Mouse (Mus musculus) embryonic stem cell, embryonic (primary cell): ENCODE measurements around the gene Spry1.

Source experiments
- CTCF ChIA-PET, 4 experiments: fragments of 300-600 bp in 2 of 4; fragments of 350-600 bp in 2 of 4; sonication (Branson Sonifier 250); formaldehyde crosslinking; loops; one replicate each; lab custom pipeline; 2022; ENCODE audit warnings: inconsistent platforms in 2 of 4; lab: Charles Lee
- POLR2A ChIA-PET, 4 experiments: fragments of 300-600 bp in 2 of 4; fragments of 350-600 bp in 2 of 4; sonication (Branson Sonifier 250); formaldehyde crosslinking; loops; one replicate each; lab custom pipeline; 2022; ENCODE audit warnings: antibody characterized with exemption in 4 of 4, inconsistent platforms in 1 of 4; lab: Charles Lee

Spry1 gene

GRCm38 (mm10) chr3:37632751-37633150 is 7.0 kb upstream of the Spry1 start:
- ChIA-PET POLR2A (interaction anchor here in 1 of 4 experiments (0.6 to 0.7 kb wide), 2 partner anchors 15 to 17 kb away, joined by 3 read pairs; no protein-coding TSS in a partner anchor), CTCF (interaction anchor here in 1 of 4 experiments (0.6 kb wide), 1 partner anchor 12 kb away, joined by 3 read pairs; no protein-coding TSS in a partner anchor)

GRCm38 (mm10) chr3:37634648-37635047 is 5.1 kb upstream of the Spry1 start:
- CTCF ChIA-PET: interaction anchor here (0.5 to 1.0 kb wide), 15 partner anchors 9 to 545 kb away, joined by 3 to 9 read pairs (median 4); partner anchors contain the start of genes Gm5148 (in 1 of the 4), Nudt6 (in 1 of the 4) and Spata5 (in 1 of the 4)
- POLR2A ChIA-PET: interaction anchor here in 3 of 4 experiments (0.7 to 2.0 kb wide), 7 partner anchors 9 to 91 kb away, joined by 3 to 8 read pairs (median 4); no protein-coding TSS in a partner anchor

DNA sequence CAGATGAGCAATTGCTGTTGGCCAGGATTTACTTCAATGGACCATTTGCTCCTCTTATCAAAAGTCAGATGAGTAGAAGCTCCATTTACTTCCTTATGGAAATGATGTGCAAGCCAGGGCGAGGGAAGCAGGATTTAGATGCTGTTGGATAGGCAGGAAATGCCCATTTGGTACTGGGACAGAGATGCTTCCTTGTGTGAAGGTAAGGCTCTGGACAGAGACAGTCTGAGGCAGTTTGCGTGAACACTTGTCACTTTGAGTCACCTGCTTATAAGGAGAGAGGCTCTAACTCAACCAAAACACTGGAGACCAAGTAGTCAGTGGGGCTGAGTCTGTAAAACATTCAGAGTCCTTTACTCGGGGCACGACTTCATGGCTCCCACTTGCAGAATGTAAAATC is 2.8 kb upstream of the Spry1 start:
- CTCF ChIA-PET: no interaction called here
- POLR2A ChIA-PET: interaction anchor here in 1 of 4 experiments (1.4 kb wide), 1 partner anchor 12 kb away, joined by 3 read pairs; no protein-coding TSS in a partner anchor

DNA sequence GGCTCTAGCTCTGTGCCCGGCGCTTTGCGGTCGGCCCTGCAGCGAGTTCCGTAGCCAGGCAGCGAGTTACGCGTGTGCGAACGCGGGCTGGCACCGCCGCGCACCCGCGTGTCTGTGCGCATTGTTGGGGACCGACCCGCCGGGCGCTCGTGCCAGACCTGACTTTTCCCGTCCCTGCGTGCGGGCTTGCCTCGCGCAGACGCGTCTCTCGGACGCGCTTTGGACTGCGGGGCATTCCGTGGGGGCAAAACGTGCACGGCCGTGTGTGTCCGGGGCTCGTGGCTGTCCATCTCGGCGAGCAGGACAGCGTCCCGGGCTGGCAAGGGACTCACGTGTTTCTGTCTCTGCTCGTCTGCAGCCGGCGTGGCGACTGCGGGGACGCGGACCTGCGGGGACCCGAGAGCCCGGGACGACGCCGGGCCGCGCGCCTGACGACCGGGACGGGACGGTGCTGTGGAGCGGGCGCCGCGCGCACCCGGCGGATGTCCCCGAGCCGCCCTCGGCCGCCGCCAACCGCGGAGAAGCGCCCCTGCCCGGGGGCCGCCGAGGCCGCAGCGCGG is 495 bp downstream of the Spry1 start:
- POLR2A ChIA-PET: interaction anchor here in 3 of 4 experiments (0.5 to 7.0 kb wide), 29 partner anchors 9 to 649 kb away, joined by 3 to 42 read pairs (median 4); partner anchors contain the start of genes Gm5148 (in 3 of the 3), Nudt6 (in 2 of the 3) and Spata5 (in 2 of the 3)
- CTCF ChIA-PET: interaction anchor here in 1 of 4 experiments (1.0 to 1.1 kb wide), 2 partner anchors 64 to 83 kb away, joined by 3 read pairs; no protein-coding TSS in a partner anchor

GRCm38 (mm10) chr3:37640810-37641209 is 1.1 kb downstream of the Spry1 start:
- ChIA-PET POLR2A (interaction anchor here in 2 of 4 experiments (0.6 to 7.0 kb wide), 20 partner anchors 9 to 334 kb away, joined by 3 to 42 read pairs (median 4); partner anchors contain the start of genes Gm5148 (in 2 of the 2), Nudt6 (in 1 of the 2) and Spata5 (in 1 of the 2)), CTCF (interaction anchor here in 1 of 4 experiments (1.2 kb wide), 1 partner anchor 9 kb away, joined by 3 read pairs; no protein-coding TSS in a partner anchor)

- ChIA-PET POLR2A (interaction anchor here in 3 of 4 experiments (0.8 to 7.0 kb wide), 21 partner anchors 8 to 333 kb away, joined by 3 to 58 read pairs (median 4); partner anchors contain the start of genes Gm5148 (in 2 of the 3), Nudt6 (in 1 of the 3) and Spata5 (in 1 of the 3)), CTCF (interaction anchor here in 2 of 4 experiments (1.2 to 1.5 kb wide), 2 partner anchors 8 to 12 kb away, joined by 3 to 4 read pairs; no protein-coding TSS in a partner anchor)
Measured at GRCm38 (mm10) chr3:37641796-37642680, 2.3 kb downstream of the Spry1 start.

DNA sequence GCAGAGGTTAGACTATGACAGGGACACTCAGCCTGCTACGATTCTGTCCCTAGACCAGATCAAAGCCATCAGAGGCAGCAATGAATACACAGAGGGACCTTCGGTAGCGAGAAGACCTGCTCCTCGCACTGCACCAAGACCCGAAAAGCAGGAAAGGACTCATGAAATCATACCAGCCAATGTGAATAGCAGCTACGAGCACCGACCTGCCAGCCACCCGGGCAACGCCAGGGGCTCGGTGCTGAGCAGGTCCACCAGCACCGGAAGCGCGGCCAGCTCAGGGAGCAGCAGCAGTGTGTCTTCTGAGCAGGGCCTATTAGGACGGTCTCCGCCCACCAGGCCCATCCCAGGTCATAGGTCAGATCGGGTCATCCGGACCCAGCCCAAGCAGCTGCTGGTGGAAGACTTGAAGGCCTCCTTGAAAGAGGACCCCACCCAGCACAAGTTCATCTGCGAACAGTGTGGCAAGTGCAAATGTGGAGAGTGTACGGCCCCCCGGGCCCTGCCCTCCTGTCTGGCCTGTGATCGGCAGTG is 3.0 kb downstream of the Spry1 start:
- ChIA-PET CTCF (interaction anchor here (0.6 to 1.5 kb wide), 4 partner anchors 11 to 588 kb away, joined by 3 to 4 read pairs (median 4); no protein-coding TSS in a partner anchor), POLR2A (interaction anchor here (0.8 to 7.0 kb wide), 20 partner anchors 8 to 223 kb away, joined by 3 to 58 read pairs (median 4); partner anchors contain the start of genes Gm5148 (in 2 of the 4), Nudt6 (in 1 of the 4) and Spata5 (in 1 of the 4))

DNA sequence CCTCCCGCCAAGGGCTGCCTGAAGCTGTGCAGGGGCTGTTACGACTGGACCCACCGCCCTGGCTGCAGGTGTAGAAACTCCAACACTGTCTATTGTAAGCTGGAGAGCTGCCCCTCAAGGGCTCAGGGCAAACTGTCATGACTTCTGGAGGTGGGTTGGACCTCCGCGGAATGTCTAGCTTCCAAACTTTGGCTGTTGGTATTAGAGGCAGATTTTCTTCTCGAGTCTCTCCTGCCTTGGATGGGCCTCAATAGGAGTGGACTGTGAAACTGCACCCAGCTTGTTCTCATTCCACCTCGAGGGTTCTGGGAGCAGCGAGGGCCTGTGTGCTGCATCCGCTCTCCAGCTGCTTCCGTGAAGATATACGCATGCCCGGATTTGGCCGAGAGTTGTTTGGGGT is 3.7 kb downstream of the Spry1 start:
- CTCF ChIA-PET: interaction anchor here in 2 of 4 experiments (0.6 to 1.3 kb wide), 4 partner anchors 9 to 587 kb away, joined by 3 to 4 read pairs (median 4); no protein-coding TSS in a partner anchor
- POLR2A ChIA-PET: interaction anchor here (0.6 to 7.0 kb wide), 29 partner anchors 9 to 594 kb away, joined by 3 to 58 read pairs (median 4); partner anchors contain the start of genes Gm5148 (in 2 of the 4), Nudt6 (in 1 of the 4) and Spata5 (in 1 of the 4)

DNA sequence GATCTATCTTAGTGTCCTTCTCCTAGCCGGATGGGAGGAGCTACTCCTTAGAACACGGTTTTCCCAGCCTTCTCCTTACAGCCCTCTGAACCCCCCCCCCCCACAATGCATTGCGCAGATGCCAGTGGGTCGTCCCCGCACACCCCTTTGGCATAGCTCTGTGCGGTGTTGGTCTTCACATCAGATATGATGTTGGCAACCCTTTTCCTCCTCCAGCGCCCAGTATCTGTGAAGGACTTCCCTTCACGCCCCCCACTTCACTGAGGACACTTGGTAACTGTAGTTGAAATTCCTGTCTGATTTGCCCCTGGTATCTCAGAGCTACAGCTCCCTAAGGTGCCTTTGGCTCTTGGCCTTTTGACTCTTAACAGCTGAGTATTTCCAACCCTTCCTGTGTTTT is 4.2 kb downstream of the Spry1 start:
- ChIA-PET POLR2A (interaction anchor here (0.5 to 7.0 kb wide), 30 partner anchors 9 to 594 kb away, joined by 3 to 58 read pairs (median 4); partner anchors contain the start of gene Gm5148 (in 2 of the 4)), CTCF (interaction anchor here in 3 of 4 experiments (0.6 to 1.3 kb wide), 4 partner anchors 9 to 450 kb away, joined by 3 to 9 read pairs (median 4); no protein-coding TSS in a partner anchor)

DNA sequence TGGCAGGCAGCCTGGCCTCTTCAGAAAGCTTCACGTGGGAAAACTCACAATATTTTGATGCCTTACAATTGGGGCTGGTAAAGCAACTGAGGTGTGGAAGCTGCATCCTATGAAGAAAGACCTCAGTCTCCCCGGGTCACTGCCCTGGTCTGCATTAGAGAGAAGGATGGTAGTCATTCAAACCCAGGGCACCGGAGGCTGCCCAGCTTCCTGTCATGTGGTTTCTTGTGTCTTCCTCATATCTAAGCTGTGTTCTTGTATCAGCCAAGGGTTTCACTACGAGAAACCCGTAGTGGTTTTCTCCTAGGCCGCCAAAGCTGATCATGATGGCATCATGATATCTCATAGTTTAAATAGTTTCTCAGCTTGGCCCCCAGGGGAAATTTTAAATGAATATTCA is 5.3 kb downstream of the Spry1 start:
- POLR2A ChIA-PET: interaction anchor here in 1 of 4 experiments (0.9 to 7.0 kb wide), 3 partner anchors 8 to 26 kb away, joined by 3 to 58 read pairs (median 42); no protein-coding TSS in a partner anchor
- CTCF ChIA-PET: interaction anchor here in 1 of 4 experiments (0.6 kb wide), 1 partner anchor 12 kb away, joined by 3 read pairs; no protein-coding TSS in a partner anchor

DNA sequence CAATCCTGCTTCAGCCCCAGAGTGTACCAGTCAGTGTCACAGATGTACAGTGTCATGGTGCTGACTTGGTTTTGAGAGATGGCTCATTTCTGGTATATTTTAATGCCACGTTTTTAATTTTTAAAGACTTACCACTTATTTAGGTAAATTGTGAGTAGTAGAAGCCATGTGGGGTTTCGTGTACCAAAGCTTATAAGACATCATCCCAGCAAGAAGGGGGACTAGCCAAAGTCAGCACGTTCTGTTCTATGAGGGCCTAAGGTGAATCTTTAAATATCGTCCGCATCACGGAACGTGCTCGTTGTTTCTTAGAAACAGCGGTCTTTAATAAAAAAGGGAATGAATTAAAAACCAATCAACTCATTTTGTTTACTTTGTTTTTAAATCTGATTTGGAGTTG is 6.5 kb downstream of the Spry1 start:
- ChIA-PET POLR2A (interaction anchor here in 1 of 4 experiments (5.3 to 7.0 kb wide), 2 partner anchors 7 to 25 kb away, joined by 42 to 58 read pairs; no protein-coding TSS in a partner anchor), CTCF (interaction anchor here in 3 of 4 experiments (0.5 to 0.9 kb wide), 3 partner anchors 11 to 171 kb away, joined by 3 to 4 read pairs (median 3); no protein-coding TSS in a partner anchor)

DNA sequence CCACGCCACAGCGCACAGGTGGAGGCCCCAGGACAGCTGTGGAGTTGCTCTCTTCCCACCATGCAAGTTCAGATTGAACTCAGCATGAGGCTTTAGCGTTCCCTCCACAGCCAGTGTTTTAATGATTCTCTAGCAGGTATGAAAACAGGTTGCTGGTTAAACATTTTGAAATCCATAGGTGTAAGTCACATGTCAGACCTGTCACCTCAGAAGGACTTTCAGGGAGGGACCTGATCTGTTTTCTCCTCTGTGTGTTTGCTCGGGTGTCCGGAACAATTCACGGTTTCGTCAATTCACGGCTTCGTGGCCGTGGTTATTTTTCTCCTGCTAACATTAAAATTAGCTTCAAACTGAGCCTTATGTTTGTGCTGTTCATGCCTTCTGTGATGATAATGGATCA is 7.5 kb downstream of the Spry1 start:
- CTCF ChIA-PET: no interaction called here
- POLR2A ChIA-PET: interaction anchor here in 2 of 4 experiments (0.6 to 2.9 kb wide), 4 partner anchors 16 to 42 kb away, joined by 4 to 11 read pairs (median 6); no protein-coding TSS in a partner anchor

DNA sequence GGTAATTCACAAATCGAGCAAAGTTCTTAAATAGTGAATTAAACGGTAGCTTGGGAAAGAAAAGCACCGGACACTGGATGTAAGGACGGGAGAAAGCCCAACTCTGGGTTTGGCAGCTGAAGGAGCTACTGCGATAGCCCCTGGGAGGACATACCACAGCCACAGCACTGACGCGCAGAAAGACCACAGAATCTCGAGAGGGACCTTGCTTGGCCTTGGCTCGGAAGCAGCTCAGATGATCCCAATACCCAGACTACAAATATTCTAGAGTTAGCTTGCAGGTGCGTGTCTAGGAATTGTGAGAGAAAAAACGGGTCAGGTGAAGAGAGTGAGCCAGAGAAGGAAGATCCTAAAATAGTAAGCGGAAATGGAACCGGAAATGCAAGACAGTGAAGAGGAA is 8.5 kb downstream of the Spry1 start:
- ChIA-PET CTCF (interaction anchor here in 2 of 4 experiments (0.6 to 0.8 kb wide), 3 partner anchors 14 to 133 kb away, joined by 4 to 10 read pairs (median 6); no protein-coding TSS in a partner anchor), POLR2A (interaction anchor here in 1 of 4 experiments (0.6 to 2.9 kb wide), 12 partner anchors 11 to 112 kb away, joined by 3 to 11 read pairs (median 3); partner anchors contain the start of gene Gm5148)

- POLR2A ChIA-PET: interaction anchor here in 2 of 4 experiments (0.8 to 2.9 kb wide), 12 partner anchors 8 to 75 kb away, joined by 3 to 11 read pairs (median 4); partner anchors contain the start of gene Gm5148 (in 1 of the 2)
- CTCF ChIA-PET: no interaction called here
Measured at GRCm38 (mm10) chr3:37649281-37649680, 9.5 kb downstream of the Spry1 start.

DNA sequence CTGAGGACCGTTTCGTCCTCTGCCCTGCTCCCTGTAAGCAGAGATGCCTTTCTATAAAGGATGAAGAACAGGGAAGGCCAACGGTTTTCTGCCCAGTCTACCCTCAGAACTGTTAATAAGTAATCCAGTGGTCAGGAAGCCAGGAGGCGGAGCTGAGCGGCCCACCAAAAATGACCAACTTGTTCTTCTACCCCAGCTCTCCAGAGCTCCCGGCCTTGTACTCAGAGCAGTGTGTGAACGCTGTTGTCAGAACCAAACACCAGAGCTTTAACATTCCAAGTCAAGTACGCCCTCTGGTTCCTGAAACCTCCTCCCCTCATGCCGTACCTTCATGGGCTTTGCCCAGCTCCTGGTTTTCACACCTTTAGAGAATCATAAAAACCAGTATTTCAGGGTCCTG is 12.8 kb downstream of the Spry1 start:
- ChIA-PET CTCF (interaction anchor here in 1 of 4 experiments (0.7 kb wide), 1 partner anchor 498 kb away, joined by 6 read pairs; no protein-coding TSS in a partner anchor), POLR2A (interaction anchor here in 3 of 4 experiments (0.7 to 3.3 kb wide), 4 partner anchors 10 to 49 kb away, joined by 3 to 42 read pairs (median 3); partner anchors contain the start of gene Spry1 (in 1 of the 3))
